Mouse (Mus musculus): ENCODE data around the gene Itih2.

Gene Itih2

DNA sequence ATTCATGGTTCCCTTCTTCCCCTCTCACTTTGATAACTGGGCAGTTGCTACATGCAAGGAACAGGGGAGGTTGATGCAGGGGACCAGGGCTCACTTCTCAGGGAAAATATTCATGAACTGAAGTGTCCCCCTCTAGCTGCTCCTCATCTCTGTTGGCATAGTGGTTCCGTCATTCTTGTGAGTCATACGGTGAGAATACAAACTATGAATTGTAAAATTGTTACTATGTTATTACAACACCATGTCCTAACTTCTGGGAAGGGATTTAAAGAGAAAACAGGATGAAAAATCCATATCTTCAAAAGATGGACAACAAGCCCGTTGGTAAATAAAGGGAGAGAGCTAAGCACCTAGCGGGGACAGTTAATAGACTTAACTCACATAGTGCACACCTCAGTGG is at the start of gene Itih2:
TSS of gene Itih2 (minus strand) at position 101 of the 400 bp plus-strand sequence.
- DNase-seq = no peak

- no peak for DNase-seq
Observed at GRCm38 (mm10) chr2:10169991-10170390, 38.8 kb upstream of the Itih2 start.

GRCm38 (mm10) chr2:10168016-10168415 is 36.8 kb upstream of the Itih2 start:
- DNase-seq = no peak

- DNase-seq = no peak
Observed at GRCm38 (mm10) chr2:10167283-10167682, 36.1 kb upstream of the Itih2 start.

- no peak for DNase-seq
Observed at GRCm38 (mm10) chr2:10166635-10167034, 35.4 kb upstream of the Itih2 start.

DNA sequence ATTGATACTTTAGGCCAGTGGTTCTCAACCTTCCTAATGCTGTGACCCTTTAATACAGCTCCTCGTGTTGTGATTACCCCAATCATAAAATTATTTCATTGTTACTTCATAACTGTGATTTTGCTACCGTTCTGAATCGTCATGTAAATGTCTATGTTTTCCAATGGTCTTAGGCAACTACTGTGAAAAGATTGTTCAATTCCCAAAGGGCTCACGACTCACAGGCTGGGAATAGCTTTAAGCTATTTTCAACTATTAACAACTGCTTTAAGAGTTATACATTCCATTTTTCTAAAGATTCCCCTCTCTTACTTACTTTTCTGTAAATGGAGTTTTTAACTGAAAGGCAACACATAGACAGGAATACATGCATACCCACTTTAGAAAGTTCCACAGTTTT is 30.8 kb upstream of the Itih2 start:
- DNase-seq = no peak

GRCm38 (mm10) chr2:10157184-10157583 is 26.0 kb upstream of the Itih2 start:
- no peak for DNase-seq

DNA sequence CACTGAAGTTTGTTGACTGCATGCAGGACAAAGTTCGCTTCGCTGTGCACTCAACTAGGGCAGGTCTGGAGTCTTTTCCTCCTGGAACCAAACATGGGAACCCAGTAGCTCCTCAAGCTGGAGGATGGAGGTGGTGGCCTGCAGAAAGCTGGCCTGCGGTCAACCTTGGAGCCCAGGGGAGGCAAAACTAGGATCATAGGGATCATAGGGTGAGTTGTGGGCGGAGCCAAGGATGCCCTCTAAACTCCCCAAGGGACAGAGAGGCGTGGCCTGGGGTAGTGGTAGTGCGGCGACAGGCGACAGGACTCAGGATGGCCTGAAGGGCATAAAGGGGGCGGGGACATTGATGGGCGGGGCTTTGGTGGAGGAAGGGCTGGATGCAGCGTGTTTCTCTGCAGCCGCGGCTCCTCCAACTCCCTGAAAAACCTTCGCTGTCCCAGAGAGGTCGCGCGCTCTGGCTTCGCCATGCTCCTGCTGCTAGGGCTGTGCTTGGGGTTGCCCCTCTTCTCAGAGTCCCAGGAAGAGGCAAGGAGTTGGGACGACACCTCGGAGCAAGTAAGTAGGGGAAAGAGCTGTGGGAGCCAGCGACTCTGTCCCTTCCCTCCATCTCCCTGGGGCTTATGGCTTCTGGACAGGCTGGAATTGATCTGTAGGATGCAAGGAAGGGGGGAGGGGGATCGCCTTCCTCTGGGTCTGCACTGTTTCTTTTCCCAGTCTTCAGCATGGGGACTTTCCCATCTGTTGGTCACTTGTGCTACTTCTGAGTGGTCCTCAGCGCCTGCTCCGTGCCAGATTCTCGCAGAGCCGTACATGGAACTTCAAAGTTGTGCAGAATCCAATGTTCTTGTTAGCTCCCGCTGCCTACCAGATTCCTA is 22.2 kb upstream of the Itih2 start, which contains the start of gene Itih5:
TSS of gene Itih5 (plus strand) at position 371 of the 875 bp plus-strand sequence.
- DNase-seq = peak; percentile 30

- DNase-seq = peak; percentile 47
Observed at GRCm38 (mm10) chr2:10152590-10152989, 21.4 kb upstream of the Itih2 start.

GRCm38 (mm10) chr2:10147176-10147575 is 16.0 kb upstream of the Itih2 start:
- DNase-seq = no peak

GRCm38 (mm10) chr2:10145514-10145913 is 14.3 kb upstream of the Itih2 start:
- no peak for DNase-seq

DNA sequence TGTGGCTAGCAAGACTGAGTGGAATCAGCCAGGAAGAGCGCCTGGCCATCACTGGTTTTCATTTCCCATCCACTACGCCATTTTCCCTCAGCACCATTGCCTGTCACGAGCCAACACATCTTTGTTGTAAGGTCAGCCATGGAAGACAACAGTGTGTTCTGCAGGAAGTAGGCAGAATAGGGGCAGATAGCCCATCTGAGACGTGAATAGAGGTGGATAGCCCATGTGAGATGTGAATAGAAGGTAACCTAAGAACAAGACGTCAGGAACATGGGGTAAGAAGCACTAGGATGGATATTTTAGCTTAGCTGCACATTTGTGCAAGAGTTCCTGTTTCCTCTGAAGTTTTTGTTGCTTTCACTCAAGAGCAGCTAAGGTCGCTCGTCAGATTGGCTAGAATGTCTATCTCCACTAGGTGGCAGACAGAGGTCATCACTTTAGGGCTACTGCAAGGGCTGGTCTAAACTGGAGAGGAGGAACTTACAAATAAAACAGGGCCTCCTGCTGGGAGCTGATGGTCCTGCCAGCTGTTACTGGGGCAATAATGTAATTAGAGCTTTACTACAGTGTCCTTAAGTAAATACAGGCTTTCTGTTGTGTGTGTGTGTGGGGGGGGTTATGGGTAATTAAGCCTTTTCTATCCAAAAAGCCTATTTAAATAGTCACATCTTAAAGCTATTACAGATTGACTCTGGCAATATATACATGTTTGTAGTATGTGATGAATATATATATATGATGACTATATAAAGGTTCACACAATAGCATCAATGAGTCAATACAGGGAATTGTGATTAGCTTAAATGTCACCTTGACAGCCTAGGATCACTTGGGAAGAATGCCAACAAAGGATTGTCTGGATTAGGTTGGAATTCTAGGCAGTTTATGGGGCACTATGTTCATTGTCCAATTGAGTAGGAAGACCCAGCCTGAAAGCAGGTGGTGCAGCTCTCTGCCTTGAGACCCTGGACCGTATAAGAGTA is 11.6 kb upstream of the Itih2 start:
- peak; percentile 68 for DNase-seq

DNA sequence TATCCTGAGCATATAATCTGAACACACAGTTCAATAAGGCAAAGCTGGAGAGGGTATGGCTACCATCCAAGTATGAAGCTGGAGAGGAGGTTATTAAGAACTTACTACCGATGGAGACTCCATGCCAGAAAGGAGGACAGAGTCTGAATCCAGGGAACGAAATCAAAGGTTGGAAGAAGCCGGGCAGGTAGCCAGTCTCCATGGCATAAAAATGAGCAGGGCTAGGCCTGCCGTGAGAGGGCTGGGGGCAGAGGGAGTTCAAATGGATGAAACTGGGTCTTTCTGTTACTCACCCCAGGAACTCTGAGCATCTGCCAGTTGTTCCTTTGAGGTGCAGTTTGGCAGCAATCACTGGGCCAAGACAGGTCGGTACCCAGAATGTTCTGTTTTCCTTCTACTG is 9.3 kb upstream of the Itih2 start:
- no peak for DNase-seq

- no peak for DNase-seq
Observed at GRCm38 (mm10) chr2:10137320-10137719, 6.1 kb upstream of the Itih2 start.

DNA sequence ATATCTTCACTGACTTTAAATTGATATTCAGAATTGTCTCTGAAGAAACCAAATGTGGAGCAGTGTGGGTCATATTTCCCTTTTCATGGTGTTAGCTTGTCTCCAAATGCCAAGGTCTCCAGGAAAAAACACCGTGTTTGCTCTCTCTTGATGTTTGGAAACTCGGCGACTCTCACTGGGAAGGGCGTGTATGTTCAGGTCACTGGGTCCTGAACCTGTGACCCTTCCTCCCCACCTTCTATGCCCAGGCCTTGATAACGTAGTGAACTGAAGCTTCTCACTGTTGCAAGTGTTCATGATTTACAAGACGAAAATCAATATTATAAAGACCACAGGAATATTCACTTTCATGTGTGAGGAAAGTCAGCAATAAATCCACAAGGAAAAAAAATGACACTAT is 2.7 kb upstream of the Itih2 start:
- DNase-seq = no peak

DNA sequence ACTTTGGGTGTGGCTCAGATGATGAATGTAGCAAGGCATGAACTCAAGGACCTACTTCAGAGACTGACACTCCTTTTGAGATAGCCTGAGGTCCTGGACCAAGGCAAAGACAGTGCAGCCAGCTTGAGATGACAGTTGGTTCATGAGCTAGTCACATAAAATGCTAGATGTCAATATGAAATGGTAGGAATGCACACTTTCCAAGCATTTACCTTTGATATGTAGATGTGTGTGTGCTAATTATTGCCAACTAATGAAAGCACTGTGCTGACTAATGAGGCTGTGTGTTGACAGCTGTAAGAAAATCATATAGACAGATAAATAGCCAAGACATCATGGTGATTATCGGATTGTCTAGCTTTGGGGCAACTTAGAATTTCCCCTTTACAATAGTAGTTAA is 932 bp upstream of the Itih2 start:
- DNase-seq = no peak

DNA sequence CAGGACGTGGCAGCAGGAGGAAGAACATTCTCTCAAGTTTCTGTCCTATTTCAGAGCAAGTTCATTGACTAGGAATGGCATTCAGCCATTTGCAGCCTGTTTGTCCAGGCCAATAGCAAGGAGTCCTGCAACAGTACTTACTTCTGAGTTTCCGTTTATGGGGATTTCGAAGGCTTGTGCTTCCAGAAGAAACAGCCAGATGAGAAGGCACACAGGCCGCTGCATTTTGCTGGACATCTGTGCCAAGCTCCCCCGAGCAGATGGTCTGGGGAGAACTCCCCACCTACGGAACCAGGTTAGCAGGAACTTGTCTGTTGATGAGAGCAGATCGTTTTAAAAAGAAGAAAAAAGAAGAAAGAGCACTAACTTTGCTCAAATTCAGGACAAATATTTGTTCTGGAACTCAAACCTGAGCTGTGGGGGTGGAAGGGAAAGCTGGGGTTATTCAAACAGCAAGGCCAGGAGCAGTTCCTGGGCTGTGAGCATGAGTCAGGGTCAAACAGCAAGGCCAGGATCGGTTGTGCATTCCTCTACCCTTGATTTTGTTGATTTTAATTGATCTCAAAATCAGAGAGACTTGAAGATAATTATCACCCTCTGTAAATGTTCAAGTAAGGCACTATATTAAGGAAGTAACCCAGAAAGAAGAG is 730 bp downstream of the Itih2 start:
- no peak for DNase-seq

GRCm38 (mm10) chr2:10128571-10128970 is 2.6 kb downstream of the Itih2 start:
- DNase-seq = no peak

DNA sequence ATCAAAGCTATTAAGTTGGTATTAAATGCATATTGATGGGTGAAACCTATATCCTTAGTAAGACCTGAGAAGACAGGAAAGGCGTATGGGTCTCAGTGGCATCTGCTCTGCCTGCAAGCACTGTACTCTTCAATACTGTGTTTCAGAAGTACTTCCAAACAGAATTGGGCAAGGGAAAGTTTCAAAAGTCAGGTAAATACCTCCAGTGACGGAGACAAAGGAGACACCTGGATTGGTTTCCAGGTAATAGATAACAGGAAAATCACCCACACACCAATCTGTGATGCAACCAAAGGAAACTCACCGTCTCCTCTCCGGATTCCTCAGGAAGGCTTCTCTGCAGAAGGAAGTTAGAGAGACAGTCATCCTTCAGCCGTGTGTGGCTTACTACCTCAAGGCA is 3.7 kb downstream of the Itih2 start:
- no peak for DNase-seq

DNA sequence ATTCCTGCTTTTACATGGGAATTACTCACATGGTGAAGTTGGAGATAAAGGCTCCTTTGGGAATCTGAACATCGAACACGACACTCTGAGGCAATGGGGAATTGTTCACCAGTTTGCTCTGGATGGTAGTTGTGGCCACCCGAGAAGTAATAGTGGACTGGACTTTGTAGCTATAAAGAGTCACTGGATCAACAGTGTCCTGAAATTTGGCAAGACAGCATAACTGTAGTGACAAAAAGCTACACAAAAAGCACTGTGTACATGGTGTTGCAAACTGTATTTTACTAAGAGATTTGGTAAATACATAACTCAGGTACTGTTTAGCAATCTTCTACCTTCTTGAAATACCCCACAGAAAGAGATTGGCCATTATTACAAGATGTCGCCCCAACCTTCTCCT is 5.1 kb downstream of the Itih2 start:
- DNase-seq = no peak

DNA sequence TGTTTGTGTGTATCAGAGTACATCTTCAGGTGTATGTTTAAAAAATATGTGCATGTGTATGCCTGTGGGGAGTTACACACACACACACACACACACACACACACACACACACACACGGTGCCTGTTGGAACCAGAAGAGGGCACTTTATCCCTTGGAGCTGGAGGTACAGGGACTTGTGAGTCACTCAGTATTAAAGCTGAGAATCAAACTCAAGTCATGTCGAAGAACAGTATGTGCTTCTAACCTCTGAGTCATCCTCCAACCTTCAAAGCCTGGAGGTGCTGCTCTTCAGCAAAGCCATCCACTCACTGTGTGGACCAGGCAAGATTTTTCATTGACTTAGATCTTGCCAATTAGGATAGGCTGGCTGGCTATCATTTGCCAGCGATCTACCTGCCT is 9.4 kb downstream of the Itih2 start:
- DNase-seq = no peak

GRCm38 (mm10) chr2:10119276-10119675 is 11.9 kb downstream of the Itih2 start:
- no peak for DNase-seq

- no peak for DNase-seq
Observed at GRCm38 (mm10) chr2:10118751-10119150, 12.4 kb downstream of the Itih2 start.
